In genomic region chr4:134403721-134404120, GRCm38 (mm10) we compare ENCODE assay signal across 14 mouse cellular contexts. TPM values are rescaled to one million over a fixed set of nuclear protein-coding genes. Genes with fewer than 3 reads are reported as not detected.
A peak's percentile ranks its signal among the peaks of the same experiment; 100 is the strongest.
DNase-seq lines count a peak whose midpoint lies in the region; ATAC-seq and TF ChIP-seq lines count a peak whose summit lies in the region.
"Had no signal": no experiment of that assay in that cellular context is flagged by ENCODE, and none has a peak within 500 bp of the region (broad histone marks: within the 10 kb centered on the region; RNA-seq: fewer than 3 reads in every experiment).

No protein-coding gene starts in this region.

- no peaks in the 10 kb centered on the region for H3K27me3 ChIP-seq in heart, postnatal 0 days (ENCODE audit: control insufficient read depth, insufficient read depth, low read length)
- no peaks in the 10 kb centered on the region for H3K27me3 ChIP-seq in liver, postnatal 0 days (ENCODE audit: insufficient read depth, low read length)
- peaks cover 6% of the 10 kb centered on the region; the same call in 1 of the 2 replicates for H3K27me3 ChIP-seq in E14TG2a.4 (ENCODE audit: insufficient read depth, low read length)
- H3K27me3 ChIP-seq in kidney, embryonic 14.5 days (ENCODE audit: control insufficient read depth, insufficient read depth, low read length): no peaks in the 10 kb centered on the region

- no peak overlapping the region for H3K27ac ChIP-seq in heart, postnatal 0 days (ENCODE audit: low read depth)
- no peak overlapping the region for H3K27ac ChIP-seq in liver, postnatal 0 days (ENCODE audit: low read depth)
- no peak overlapping the region for H3K27ac ChIP-seq in kidney, embryonic 14.5 days (ENCODE audit: low read depth, low read length)
- H3K27ac ChIP-seq: liver, embryonic 15.5 days had no signal

- H3K36me3 ChIP-seq in heart, postnatal 0 days (replicated peaks; ENCODE audit: control insufficient read depth, insufficient read depth, low read length): no peaks in the 10 kb centered on the region
- H3K36me3 ChIP-seq in liver, postnatal 0 days (replicated peaks; ENCODE audit: insufficient read depth, low read length): 0 out of 2 replicates have a peak, but pooled peaks cover 9% of the 10 kb centered on the region
- peaks cover 8% of the 10 kb centered on the region for H3K36me3 ChIP-seq in E14TG2a.4 (ENCODE audit: insufficient read depth, low read length)
- H3K36me3 ChIP-seq in kidney, embryonic 14.5 days (ENCODE audit: control insufficient read depth, insufficient read depth, low read length): peaks cover 3% of the 10 kb centered on the region; the same call in 1 of the 2 replicates

- H3K4me3 ChIP-seq in heart, postnatal 0 days (ENCODE audit: low read depth, low read length): no peak overlapping the region
- H3K4me3 ChIP-seq in liver, postnatal 0 days (ENCODE audit: low read depth, low read length): no peak overlapping the region
- no peak overlapping the region for H3K4me3 ChIP-seq in E14TG2a.4 (replicated peaks; ENCODE audit: low read length)
- H3K4me3 ChIP-seq in kidney, embryonic 14.5 days (ENCODE audit: low read length): no peak overlapping the region
- H3K4me3 ChIP-seq: liver, embryonic 15.5 days had no signal

- no peak overlapping the region for H3K4me2 ChIP-seq in heart, postnatal 0 days (ENCODE audit: low read depth, low read length)
- no peak overlapping the region for H3K4me2 ChIP-seq in liver, postnatal 0 days (ENCODE audit: low read depth, low read length)
- H3K4me2 ChIP-seq in kidney, embryonic 14.5 days (replicated peaks; ENCODE audit: low read depth, low read length): no peak overlapping the region

- H3K4me1 ChIP-seq in heart, postnatal 0 days (ENCODE audit: control insufficient read depth, insufficient read depth): peaks cover 31% of the 10 kb centered on the region
- H3K4me1 ChIP-seq in liver, postnatal 0 days (ENCODE audit: insufficient read depth): peaks cover 26% of the 10 kb centered on the region
- H3K4me1 ChIP-seq in E14TG2a.4 (replicated peaks; ENCODE audit: low read depth, low read length): peaks cover 51% of the 10 kb centered on the region
- H3K4me1 ChIP-seq in kidney, embryonic 14.5 days (ENCODE audit: control insufficient read depth, insufficient read depth, low read length): peaks cover 20% of the 10 kb centered on the region

- intact Hi-C loops in heart, postnatal 25 days (cut with DNase I): no loop called here

- no peaks in the 10 kb centered on the region for H3K9me3 ChIP-seq in heart, postnatal 0 days (replicated peaks; ENCODE audit: control insufficient read depth, low read length)
- H3K9me3 ChIP-seq in liver, postnatal 0 days (ENCODE audit: low read length): no peaks in the 10 kb centered on the region
- H3K9me3 ChIP-seq in E14TG2a.4 (ENCODE audit: low read length): no peaks in the 10 kb centered on the region
- H3K9me3 ChIP-seq in kidney, embryonic 14.5 days (ENCODE audit: control insufficient read depth, low read length): no peaks in the 10 kb centered on the region
- H3K9me3 ChIP-seq: liver, embryonic 15.5 days had no signal

- no peak for TF ChIP-seq EP300 in heart, postnatal 0 days (IDR thresholded peaks at IDR 0.05; ENCODE audit: low read depth)
- no peak for TF ChIP-seq EP300 in liver, postnatal 0 days (IDR thresholded peaks at IDR 0.05; ENCODE audit: low read depth)

- no peak for ATAC-seq in heart, postnatal 0 days (ENCODE audit: insufficient read depth, low read depth)
- ATAC-seq in liver, postnatal 0 days: no peak
- no peak for ATAC-seq in kidney, embryonic 14.5 days (ENCODE audit: low FRiP score, low TSS enrichment)

- 36% methylated on average over 7 of the region's 7 CpGs for WGBS in heart, postnatal 0 days
- 53% methylated on average over 7 of the region's 7 CpGs for WGBS in liver, postnatal 0 days (ENCODE audit: insufficient replicate concordance)
- 72% methylated on average over 7 of the region's 7 CpGs for WGBS in kidney, embryonic 14.5 days

- 0 out of 2 replicates have a peak, but pooled peaks have one; percentile 17 for TF ChIP-seq CTCF in heart, postnatal 0 days (IDR thresholded peaks at IDR 0.05; ENCODE audit: low read depth)
- peak; percentile 25; the same call in 1 of the 2 replicates for TF ChIP-seq CTCF in liver, postnatal 0 days (IDR thresholded peaks at IDR 0.05; ENCODE audit: low read depth)
- peak; percentile 28 for TF ChIP-seq CTCF in E14TG2a.4 (conservative IDR thresholded peaks at IDR 0.05; ENCODE audit: low read length)

- H3K9ac ChIP-seq in heart, postnatal 0 days (replicated peaks; ENCODE audit: low read depth, low read length): no peak overlapping the region
- H3K9ac ChIP-seq in liver, postnatal 0 days (replicated peaks): no peak overlapping the region
- no peak overlapping the region for H3K9ac ChIP-seq in kidney, embryonic 14.5 days (ENCODE audit: low read depth, low read length)
- H3K9ac ChIP-seq: liver, embryonic 15.5 days had no signal

- DNase-seq in heart, postnatal 0 days (ENCODE audit: low spot score): no peak
- DNase-seq in heart, postnatal 25 days (ENCODE audit: low spot score): no peak
- no peak for DNase-seq in liver, postnatal 0 days
- no peak for DNase-seq in liver
- peak; percentile 54 for DNase-seq in R1 (ENCODE audit: low read depth, low spot score)
- DNase-seq: adrenal gland, postnatal 36 days; cerebellum, postnatal 36 days; kidney, adult 11 months; lung, postnatal 36 days; retina, postnatal 1 day; thymus, postnatal 25 days had no signal

RNA-seq across cellular contexts. Expression of gene Pafah2, which starts 7.6 kb away (rescaled TPM):
- 16.3 and 17.2 TPM in 2 replicates for total RNA-seq in heart, postnatal 0 days (2014; rRNA removed; ENCODE audit: low replicate concordance)
- 7.2 and 7.8 TPM in 2 replicates for polyA plus RNA-seq in heart, postnatal 0 days (2015; fragmentation: Nextera tagmentation; extraction: Ambion mirVana)
- 1 to 10 TPM; 7.6 to 9.2 TPM for total RNA-seq in heart, postnatal 25 days (2021)
- 13.5 and 14.3 TPM in 2 replicates for polyA plus RNA-seq in liver, postnatal 0 days (2015; fragmentation: Nextera tagmentation; extraction: Ambion mirVana)
- polyA plus RNA-seq in kidney, embryonic 14.5 days (2014; fragmentation: Nextera tagmentation; extraction: Ambion mirVana): 8.4 and 12.3 TPM in 2 replicates

RNA-seq across cellular contexts. Expression of gene Extl1, which starts 20.1 kb away (rescaled TPM):
- 3.1 and 11.5 TPM in 2 replicates for total RNA-seq in heart, postnatal 0 days (2014; rRNA removed; ENCODE audit: low replicate concordance)
- polyA plus RNA-seq in heart, postnatal 0 days (2015; fragmentation: Nextera tagmentation; extraction: Ambion mirVana): 2.9 and 3.4 TPM in 2 replicates
- total RNA-seq in heart, postnatal 25 days (2021): 10 to 100 TPM; 18.0 to 19.4 TPM
- 0.20 and 0.33 TPM in 2 replicates for polyA plus RNA-seq in liver, postnatal 0 days (2015; fragmentation: Nextera tagmentation; extraction: Ambion mirVana)
- 0.20 and 0.23 TPM in 2 replicates for polyA plus RNA-seq in kidney, embryonic 14.5 days (2014; fragmentation: Nextera tagmentation; extraction: Ambion mirVana)
